Mouse (Mus musculus): ENCODE measurements around the gene Atp5d.

- TF ChIP-seq CTCF (IDR thresholded peaks at IDR 0.05; ENCODE audit: borderline replicate concordance, extremely low read depth, insufficient read depth, insufficient read length) = no peak
- TF ChIP-seq POLR2A (IDR thresholded peaks at IDR 0.05; ENCODE audit: borderline replicate concordance, extremely low read depth, insufficient read depth, insufficient read length, poor library complexity, severe bottlenecking) = no peak
These were observed 42.4 kb downstream of the Atp5d start for GRCm38 (mm10) chr10:80180823-80181222.

All from brain, embryonic 14.5 days (tissue).